Mouse (Mus musculus) common myeloid progenitor, adult 5-6 weeks (primary cell): ENCODE data around the gene Btbd11. TPM values are rescaled to one million over a fixed set of nuclear protein-coding genes. Genes with fewer than 3 reads are reported as not detected.
"Not testable (repeated sequence)": the region's sequence is repeated elsewhere in the genome, so short reads cannot be mapped to it uniquely, and the experiment has no call there.

Experiments
- ATAC-seq: replicated peaks from 2 replicates; pipeline ENCODE4 v1.8.0; 2016; ENCODE audit warnings: low read depth, mild to moderate bottlenecking, moderate TSS enrichment, inconsistent platforms; ENCODE audit not compliant: poor library complexity, severe bottlenecking
- total RNA-seq: library from RNA; stranded (forward); fragments of 200-1000, 187-1606 nt; gene quantifications from 2 replicates; pipeline ENCODE4 v1.2.3, GENCODE M21; 2017

Btbd11 gene
- total RNA-seq, 1 experiment from 2014 or later = 2.2 TPM

- ATAC-seq = no peak
Measured at GRCm38 (mm10) chr10:85632030-85632429, 245.4 kb downstream of the Btbd11 start.

- ATAC-seq = no peak
Measured at GRCm38 (mm10) chr10:85633577-85633976, 247.0 kb downstream of the Btbd11 start.

GRCm38 (mm10) chr10:85637580-85637979 lies 251.0 kb downstream of the Btbd11 start:
- no peak for ATAC-seq

- no peak for ATAC-seq
Measured at GRCm38 (mm10) chr10:85638141-85638540, 251.5 kb downstream of the Btbd11 start.

GRCm38 (mm10) chr10:85639581-85639980 lies 253.0 kb downstream of the Btbd11 start:
- ATAC-seq = no peak

- ATAC-seq = no peak
Measured at GRCm38 (mm10) chr10:85640408-85640807, 253.8 kb downstream of the Btbd11 start.

GRCm38 (mm10) chr10:85645346-85645745 lies 258.7 kb downstream of the Btbd11 start:
- ATAC-seq = no peak

- peak; percentile 68 for ATAC-seq
Measured at GRCm38 (mm10) chr10:85651706-85652105, 265.1 kb downstream of the Btbd11 start.

GRCm38 (mm10) chr10:85655881-85656280 lies 269.3 kb downstream of the Btbd11 start:
- peak; percentile 71 for ATAC-seq

- ATAC-seq = peak; percentile 76
Measured at GRCm38 (mm10) chr10:85657886-85658285, 271.3 kb downstream of the Btbd11 start.

GRCm38 (mm10) chr10:85673512-85673921 lies 286.9 kb downstream of the Btbd11 start:
- no peak for ATAC-seq

- peak; percentile 76 for ATAC-seq
Measured at GRCm38 (mm10) chr10:85678635-85679034, 292.0 kb downstream of the Btbd11 start.

- no peak for ATAC-seq
Measured at GRCm38 (mm10) chr10:85682446-85682845, 295.8 kb downstream of the Btbd11 start.

GRCm38 (mm10) chr10:85694429-85694828 lies 307.8 kb downstream of the Btbd11 start:
- not testable (repeated sequence) for ATAC-seq

- no peak for ATAC-seq
Measured at GRCm38 (mm10) chr10:85699721-85700120, 313.1 kb downstream of the Btbd11 start.

- ATAC-seq = not testable (repeated sequence)
Measured at GRCm38 (mm10) chr10:85709790-85710189, 323.2 kb downstream of the Btbd11 start.

Other genes with a start within 250 kb of the Btbd11 start
- gene Cry1, start 201.8 kb upstream of the Btbd11 start, total RNA-seq = 15.9 and 17.6 TPM in 2 replicates